Mouse (Mus musculus): Measurements from ENCODE around the gene Ankrd35.
"Not testable (repeated sequence)": the region's sequence is repeated elsewhere in the genome, so short reads cannot be mapped to it uniquely, and the experiment has no call there.

The Ankrd35 gene

GRCm38 (mm10) chr3:96674442-96674841 is 4.5 kb downstream of the Ankrd35 start:
- no peak for DNase-seq

DNA sequence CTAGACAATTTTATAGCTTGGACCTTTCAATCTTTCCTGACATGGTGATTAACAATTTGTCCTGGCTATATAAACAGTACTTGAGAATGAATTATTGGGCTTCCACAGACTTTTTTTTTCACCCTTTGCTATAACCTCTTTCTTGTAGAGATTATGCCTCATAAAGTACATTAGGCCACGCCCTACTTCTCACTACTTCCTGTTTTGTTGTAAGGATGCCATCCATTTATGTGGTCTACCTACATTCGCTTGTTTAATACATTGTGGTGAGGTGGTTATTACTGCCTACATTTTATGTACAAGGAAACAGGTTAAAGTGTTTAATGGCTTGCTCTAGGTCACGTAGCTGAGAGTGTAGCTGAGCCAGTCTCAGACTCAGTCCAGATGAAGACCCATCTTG is 5.2 kb downstream of the Ankrd35 start:
- no peak for DNase-seq

GRCm38 (mm10) chr3:96675690-96676089 is 5.8 kb downstream of the Ankrd35 start:
- DNase-seq: no peak

GRCm38 (mm10) chr3:96678456-96678855 is 8.5 kb downstream of the Ankrd35 start:
- DNase-seq: no peak

DNA sequence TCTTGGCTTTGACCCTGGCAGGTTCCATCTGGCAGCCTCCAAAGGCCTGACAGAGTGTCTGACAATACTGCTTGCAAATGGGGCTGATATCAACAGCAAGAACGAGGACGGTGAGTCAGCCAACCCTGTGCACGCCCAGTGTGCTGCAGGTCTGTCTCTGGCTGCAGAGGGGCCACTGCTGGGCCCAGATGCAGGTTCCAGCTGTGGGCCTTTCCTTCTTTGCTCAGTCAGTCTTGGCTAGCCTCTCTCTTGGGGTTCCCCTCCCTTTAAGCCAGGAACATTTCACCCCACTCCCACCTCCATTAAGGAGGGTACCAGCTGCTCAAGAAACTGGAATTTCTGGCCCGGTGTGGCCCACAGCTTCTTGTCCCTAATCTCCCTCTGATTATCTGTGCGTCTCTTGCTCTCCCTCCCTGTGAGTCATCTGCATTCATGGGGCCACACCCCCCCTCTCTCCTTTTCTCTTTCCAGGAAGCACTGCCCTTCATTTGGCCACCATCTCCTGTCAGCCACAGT is 9.3 kb downstream of the Ankrd35 start:
- DNase-seq: no peak

- DNase-seq: no peak
These were observed 10.5 kb downstream of the Ankrd35 start for GRCm38 (mm10) chr3:96680269-96680956.

GRCm38 (mm10) chr3:96683496-96683895 is 13.6 kb downstream of the Ankrd35 start:
- no peak for DNase-seq

- DNase-seq: no peak
These were observed 14.4 kb downstream of the Ankrd35 start for GRCm38 (mm10) chr3:96684151-96684821.

DNA sequence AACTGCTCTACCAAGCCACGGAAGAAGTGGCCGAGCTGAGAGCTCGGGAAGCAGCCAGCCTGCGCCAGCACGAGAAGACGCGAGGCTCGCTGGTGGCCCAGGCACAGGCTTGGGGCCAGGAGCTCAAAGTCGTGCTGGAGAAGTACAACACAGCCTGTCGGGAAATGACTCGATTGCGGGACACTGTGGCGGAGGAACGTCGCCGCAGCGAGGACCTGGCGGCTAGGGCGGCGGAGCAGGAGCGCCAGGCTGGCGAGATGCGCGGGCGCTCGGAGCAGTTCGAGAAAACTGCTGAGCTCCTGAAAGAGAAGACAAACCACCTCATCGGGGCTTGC is 14.9 kb downstream of the Ankrd35 start:
- DNase-seq: no peak

DNA sequence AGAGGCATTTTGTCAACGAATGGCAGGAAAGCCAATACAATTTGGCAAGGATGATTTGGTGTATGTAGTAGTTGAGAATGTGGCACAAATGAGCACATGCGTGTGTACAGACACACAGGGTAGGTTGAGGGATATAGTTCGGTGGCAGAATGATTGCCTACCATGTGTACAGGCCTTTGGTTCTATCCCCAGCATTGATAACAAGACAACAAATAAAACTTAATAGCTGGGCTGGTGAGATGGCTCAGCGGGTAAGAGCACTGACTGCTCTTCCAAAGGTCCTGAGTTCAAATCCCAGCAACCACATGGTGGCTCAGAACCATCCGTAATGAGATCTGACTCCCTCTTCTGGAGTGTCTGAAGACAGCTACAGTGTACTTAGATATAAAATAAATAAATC is 16.1 kb downstream of the Ankrd35 start:
- DNase-seq: not testable (repeated sequence)

- DNase-seq: no peak
These were observed 18.9 kb downstream of the Ankrd35 start for GRCm38 (mm10) chr3:96688854-96689253.

- DNase-seq: no peak
These were observed 20.4 kb downstream of the Ankrd35 start for GRCm38 (mm10) chr3:96690298-96690697.

GRCm38 (mm10) chr3:96692506-96692905 is 22.6 kb downstream of the Ankrd35 start:
- DNase-seq: no peak

DNA sequence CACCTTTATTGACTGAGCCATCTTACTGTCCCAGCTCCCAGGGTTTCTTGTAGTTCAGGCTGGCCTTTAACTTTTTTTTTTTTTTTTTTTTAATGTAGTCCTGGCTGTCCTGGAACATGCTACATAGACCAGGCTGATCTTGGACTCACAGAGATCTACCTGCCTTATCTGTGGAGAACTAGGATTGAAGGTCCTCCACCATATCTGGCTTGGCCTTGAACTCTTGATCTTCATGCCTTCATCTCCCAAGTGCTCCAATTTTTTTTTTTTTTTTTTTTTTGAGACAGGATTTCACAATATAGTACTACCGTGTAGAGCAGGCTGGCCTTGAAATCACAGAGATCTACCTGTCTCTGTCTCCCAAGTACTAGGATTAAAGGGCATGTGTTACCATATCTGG is 23.6 kb downstream of the Ankrd35 start:
- no peak for DNase-seq

- DNase-seq: peak; percentile 56
These were observed 26.4 kb downstream of the Ankrd35 start, which contains the start of gene Pias3 for GRCm38 (mm10) chr3:96696198-96696765. Gene Pias3 (plus strand): TSS chr3:96696384.

- peak; percentile 71 for DNase-seq
These were observed 27.1 kb downstream of the Ankrd35 start for GRCm38 (mm10) chr3:96696766-96697732.

DNA sequence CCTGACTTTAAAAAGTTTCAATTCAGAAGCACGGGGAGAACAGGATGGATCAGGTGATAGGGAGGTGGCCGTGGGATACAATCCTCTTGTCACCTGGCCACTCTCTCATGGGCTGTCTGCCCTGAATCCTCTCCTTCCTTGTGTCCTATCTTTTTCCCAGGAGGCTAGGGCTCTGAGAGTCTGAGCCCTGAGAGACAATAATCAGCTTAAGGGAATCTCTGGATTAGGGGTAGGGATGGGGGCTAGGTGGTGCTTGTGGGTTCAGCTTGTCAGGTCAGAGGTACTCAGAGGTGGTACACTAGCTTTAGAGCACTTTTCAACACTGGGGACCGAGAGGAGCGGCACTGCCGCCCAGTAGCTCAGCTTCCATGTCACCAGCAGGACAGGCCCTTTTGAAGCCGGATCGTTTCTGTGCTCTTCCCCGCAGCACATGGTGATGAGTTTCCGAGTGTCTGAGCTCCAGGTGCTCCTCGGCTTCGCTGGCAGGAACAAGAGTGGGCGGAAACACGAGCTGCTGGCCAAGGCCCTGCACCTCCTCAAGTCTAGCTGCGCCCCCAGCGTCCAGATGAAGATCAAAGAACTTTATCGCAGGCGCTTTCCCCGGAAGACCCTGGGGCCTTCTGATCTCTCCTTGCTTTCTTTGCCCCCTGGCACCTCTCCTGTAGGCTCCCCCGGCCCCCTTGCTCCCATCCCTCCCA is 29.2 kb downstream of the Ankrd35 start:
- no peak for DNase-seq

DNA sequence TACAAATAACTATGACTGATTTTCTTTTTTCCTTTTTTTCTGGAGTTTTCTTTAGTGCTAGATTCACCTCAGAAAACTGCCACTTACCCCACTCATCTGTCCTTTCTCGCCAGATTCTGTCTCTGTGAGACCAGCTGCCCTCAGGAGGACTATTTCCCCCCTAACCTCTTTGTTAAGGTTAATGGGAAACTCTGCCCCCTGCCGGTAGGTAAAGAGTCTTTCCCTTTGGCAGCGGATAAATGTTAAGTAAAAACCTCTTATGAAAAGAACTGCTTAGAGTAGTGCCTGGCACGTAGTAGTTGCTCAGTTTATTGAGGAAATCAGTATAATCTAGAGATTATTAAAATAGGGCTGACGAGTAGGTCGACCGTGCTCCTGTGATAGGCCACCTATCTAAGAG is 30.4 kb downstream of the Ankrd35 start:
- peak; percentile 57 for DNase-seq

GRCm38 (mm10) chr3:96701003-96701402 is 31.1 kb downstream of the Ankrd35 start:
- DNase-seq: no peak

DNA sequence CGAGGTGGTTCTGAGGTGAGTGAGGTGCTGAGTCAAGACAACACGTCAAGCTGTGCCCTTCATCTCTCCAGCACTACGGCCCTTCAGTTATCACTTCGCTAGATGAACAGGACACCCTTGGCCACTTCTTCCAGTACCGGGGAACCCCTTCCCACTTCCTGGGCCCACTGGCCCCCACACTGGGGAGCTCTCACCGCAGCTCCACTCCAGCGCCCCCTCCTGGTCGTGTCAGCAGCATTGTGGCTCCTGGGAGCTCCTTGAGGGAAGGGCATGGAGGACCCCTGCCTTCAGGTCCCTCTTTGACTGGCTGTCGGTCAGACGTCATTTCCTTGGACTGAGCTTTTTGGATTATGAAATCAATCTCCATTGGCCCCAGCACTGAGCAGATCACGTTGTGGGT is 34.8 kb downstream of the Ankrd35 start:
- peak; percentile 63 for DNase-seq

- no peak for DNase-seq
These were observed 36.3 kb downstream of the Ankrd35 start for GRCm38 (mm10) chr3:96706217-96706616.

DNA sequence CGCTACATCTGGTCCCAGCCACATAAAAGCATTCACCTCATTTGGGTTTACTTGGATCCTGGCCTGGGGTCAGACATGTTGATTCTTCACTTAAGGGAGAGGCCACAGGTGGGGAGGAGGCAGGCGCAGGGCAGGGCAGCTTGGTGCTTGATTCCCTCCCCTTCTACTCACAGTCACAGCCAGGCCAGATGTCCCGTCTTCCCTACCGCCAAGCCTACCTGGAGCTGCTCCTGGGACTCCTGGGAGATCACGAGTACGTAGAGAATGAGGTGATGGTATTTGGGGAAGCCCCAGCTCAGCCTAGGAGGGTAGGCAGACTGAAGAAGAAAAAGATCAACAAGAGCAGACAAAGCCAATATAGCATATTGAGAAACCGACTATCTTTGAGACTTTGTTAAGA is 37.1 kb downstream of the Ankrd35 start:
- no peak for DNase-seq
